ENCODE assay signal across 1 mouse cellular context in genomic region chr12:112752399-112752798, GRCm38 (mm10).
TF ChIP-seq lines count a peak whose summit lies in the region.

No protein-coding gene starts in this region.

TF ChIP-seq in MEL, 35 proteins besides CTCF, POLR2A, EP300 and RAD21 (continued from another document):
- no peak for TF ChIP-seq MYB (IDR thresholded peaks at IDR 0.05; ENCODE audit: low read depth, low read length)
